ENCODE assay signal across 8 mouse cellular contexts in genomic region chr4:129671491-129672082, GRCm38 (mm10). TPM values are rescaled to one million over a fixed set of nuclear protein-coding genes. Genes with fewer than 3 reads are reported as not detected.
DNase-seq lines count a peak whose midpoint lies in the region; ATAC-seq and TF ChIP-seq lines count a peak whose summit lies in the region.

No protein-coding gene starts in this region.

- no peaks in the 10 kb centered on the region for H3K27me3 ChIP-seq in lung, postnatal 0 days (replicated peaks; ENCODE audit: insufficient read depth, low read length)

- H3K27ac ChIP-seq in bone marrow, adult 2 months (ENCODE audit: control insufficient read depth, insufficient read depth, low read depth, low read length, poor library complexity) = peak overlapping the region; percentile 95
- peak overlapping the region; percentile 90 for H3K27ac ChIP-seq in embryonic fibroblast, embryonic 13.5 days (ENCODE audit: insufficient read depth, low read length)
- H3K27ac ChIP-seq in lung, postnatal 0 days (ENCODE audit: low read length) = peak overlapping the region; percentile 95
- H3K27ac ChIP-seq in olfactory bulb, adult 2 months (ENCODE audit: insufficient read depth, low read depth, low read length) = no peak overlapping the region

- DNase-seq in frontal cortex, postnatal 14 days (ENCODE audit: low spot score in 2 of 2) = no peak
- DNase-seq in heart, postnatal 10 days = peak; percentile 63 to 73
- DNase-seq in kidney, postnatal 25 days = peak; percentile 72 to 77
- peak; percentile 72 for DNase-seq in lung, postnatal 0 days (ENCODE audit: low spot score)

- ATAC-seq in frontal cortex, adult (ENCODE audit: low TSS enrichment) = 0 out of 2 replicates have a peak, but pooled peaks have one; percentile 38
- peak; percentile 56 for ATAC-seq in lung, postnatal 0 days

- intact Hi-C loops in heart, postnatal 10 days (cut with DNase I) = no loop called here

- H3K9me3 ChIP-seq in lung, postnatal 0 days (ENCODE audit: low read length) = no peaks in the 10 kb centered on the region

- peak overlapping the region; percentile 88 for H3K9ac ChIP-seq in lung, postnatal 0 days (replicated peaks; ENCODE audit: low read depth)

- TF ChIP-seq EP300 in lung, postnatal 0 days (IDR thresholded peaks at IDR 0.05) = no peak

- no peak for TF ChIP-seq POLR2A in bone marrow, adult 2 months (IDR thresholded peaks at IDR 0.05; ENCODE audit: borderline replicate concordance, control insufficient read depth, low read depth, low read length)
- 0 out of 2 replicates have a peak, but pooled peaks have one; percentile 13 for TF ChIP-seq POLR2A in embryonic fibroblast, embryonic 13.5 days (IDR thresholded peaks at IDR 0.05; ENCODE audit: low read depth, low read length)
- no peak for TF ChIP-seq POLR2A in olfactory bulb, adult 2 months (IDR thresholded peaks at IDR 0.05; ENCODE audit: insufficient read depth, low read depth, low read length)

- H3K36me3 ChIP-seq in lung, postnatal 0 days (ENCODE audit: insufficient read depth, low read length) = 0 out of 2 replicates have a peak, but pooled peaks cover 3% of the 10 kb centered on the region

- peak overlapping the region; percentile 75 for H3K4me2 ChIP-seq in lung, postnatal 0 days (replicated peaks; ENCODE audit: low read depth, low read length)

- no peaks in the 10 kb centered on the region for H3K4me1 ChIP-seq in bone marrow, adult 2 months (ENCODE audit: control insufficient read depth, insufficient read depth, low read length)
- peaks cover 7% of the 10 kb centered on the region for H3K4me1 ChIP-seq in embryonic fibroblast, embryonic 13.5 days (ENCODE audit: control insufficient read depth, insufficient read depth, low read length)
- H3K4me1 ChIP-seq in lung, postnatal 0 days (ENCODE audit: insufficient read depth, low read depth, low read length) = peaks cover 3% of the 10 kb centered on the region; the same call in 1 of the 2 replicates
- no peaks in the 10 kb centered on the region for H3K4me1 ChIP-seq in olfactory bulb, adult 2 months (ENCODE audit: control insufficient read depth, insufficient read depth, low read length)

- H3K4me3 ChIP-seq in bone marrow, adult 2 months (replicated peaks; ENCODE audit: control insufficient read depth, low read depth, low read length) = peak overlapping the region; percentile 90
- H3K4me3 ChIP-seq in embryonic fibroblast, embryonic 13.5 days (ENCODE audit: insufficient read depth, low read length) = peak overlapping the region; percentile 87
- peak overlapping the region; percentile 72 for H3K4me3 ChIP-seq in lung, postnatal 0 days (ENCODE audit: low read depth, low read length)
- peak overlapping the region; percentile 63 for H3K4me3 ChIP-seq in olfactory bulb, adult 2 months (ENCODE audit: insufficient read depth, low read depth, low read length)

- 4% methylated on average over 12 of the region's 12 CpGs for WGBS in bone marrow, adult 2 months
- WGBS in lung, postnatal 0 days = 7% methylated on average over 12 of the region's 12 CpGs
- 3% methylated on average over 12 of the region's 12 CpGs for WGBS in olfactory bulb, adult 2 months

- peak; percentile 62 for TF ChIP-seq CTCF in bone marrow, adult 2 months (IDR thresholded peaks at IDR 0.05; ENCODE audit: control insufficient read depth, insufficient read depth, low read length)
- no peak for TF ChIP-seq CTCF in embryonic fibroblast, embryonic 13.5 days (IDR thresholded peaks at IDR 0.05; ENCODE audit: borderline replicate concordance, insufficient read depth, low read length)
- peak; percentile 80 for TF ChIP-seq CTCF in lung, postnatal 0 days (IDR thresholded peaks at IDR 0.05)
- TF ChIP-seq CTCF in olfactory bulb, adult 2 months (IDR thresholded peaks at IDR 0.05; ENCODE audit: insufficient read depth, low read depth, low read length) = no peak

RNA-seq across cellular contexts. Expression of gene Kpna6, which starts 1.0 kb away (rescaled TPM):
- polyA plus RNA-seq in bone marrow, adult 2 months (2011; ENCODE audit: insufficient read depth, insufficient read length, low replicate concordance, missing spikeins) = 8.6 and 19.2 TPM in 2 replicates
- 80.7 and 84.3 TPM in 2 replicates for polyA plus RNA-seq in embryonic fibroblast, embryonic 13.5 days (2011; ENCODE audit: insufficient read length, low read depth, missing spikeins)
- 10 to 100 TPM; 73.5 to 75.9 TPM for total RNA-seq in heart, postnatal 10 days (2021)
- 5.9 and 6.6 TPM in 2 replicates for polyA plus RNA-seq in lung, postnatal 0 days (2015; fragmentation: Nextera tagmentation; extraction: Ambion mirVana)
- not detected in 2 replicates for polyA plus RNA-seq in olfactory bulb, adult 2 months (2012; ENCODE audit: insufficient read depth, insufficient read length, low replicate concordance, missing spikeins)

RNA-seq across cellular contexts. Expression of gene Tmem39b, which starts 25.1 kb away (rescaled TPM):
- polyA plus RNA-seq in bone marrow, adult 2 months (2011; ENCODE audit: insufficient read depth, insufficient read length, low replicate concordance, missing spikeins) = 3.7 and 9.3 TPM in 2 replicates
- 15.4 and 19.1 TPM in 2 replicates for polyA plus RNA-seq in embryonic fibroblast, embryonic 13.5 days (2011; ENCODE audit: insufficient read length, low read depth, missing spikeins)
- 1 to 10 TPM; 4.6 to 6.2 TPM for total RNA-seq in heart, postnatal 10 days (2021)
- polyA plus RNA-seq in lung, postnatal 0 days (2015; fragmentation: Nextera tagmentation; extraction: Ambion mirVana) = 5.3 and 5.5 TPM in 2 replicates
- polyA plus RNA-seq in olfactory bulb, adult 2 months (2012; ENCODE audit: insufficient read depth, insufficient read length, low replicate concordance, missing spikeins) = not detected in 2 replicates

RNA-seq across cellular contexts. Expression of gene Txlna, which starts 30.7 kb away (rescaled TPM):
- 22.8 and 43.7 TPM in 2 replicates for polyA plus RNA-seq in bone marrow, adult 2 months (2011; ENCODE audit: insufficient read depth, insufficient read length, low replicate concordance, missing spikeins)
- polyA plus RNA-seq in embryonic fibroblast, embryonic 13.5 days (2011; ENCODE audit: insufficient read length, low read depth, missing spikeins) = 52.8 and 56.2 TPM in 2 replicates
- 10 to 100 TPM; 34.1 to 39.7 TPM for total RNA-seq in heart, postnatal 10 days (2021)
- 37.6 and 38.9 TPM in 2 replicates for polyA plus RNA-seq in lung, postnatal 0 days (2015; fragmentation: Nextera tagmentation; extraction: Ambion mirVana)
- polyA plus RNA-seq in olfactory bulb, adult 2 months (2012; ENCODE audit: insufficient read depth, insufficient read length, low replicate concordance, missing spikeins) = not detected in 2 replicates

RNA-seq across cellular contexts. Expression of gene Ccdc28b, which starts 47.8 kb away (rescaled TPM):
- 42.2 and 75.8 TPM in 2 replicates for polyA plus RNA-seq in bone marrow, adult 2 months (2011; ENCODE audit: insufficient read depth, insufficient read length, low replicate concordance, missing spikeins)
- polyA plus RNA-seq in embryonic fibroblast, embryonic 13.5 days (2011; ENCODE audit: insufficient read length, low read depth, missing spikeins) = 11.7 and 13.6 TPM in 2 replicates
- 10 to 100 TPM; 35.0 to 41.0 TPM for total RNA-seq in heart, postnatal 10 days (2021)
- 76.3 and 82.4 TPM in 2 replicates for polyA plus RNA-seq in lung, postnatal 0 days (2015; fragmentation: Nextera tagmentation; extraction: Ambion mirVana)
- polyA plus RNA-seq in olfactory bulb, adult 2 months (2012; ENCODE audit: insufficient read depth, insufficient read length, low replicate concordance, missing spikeins) = not detected in 2 replicates

RNA-seq across cellular contexts. Expression of gene Iqcc, which starts 52.7 kb away (rescaled TPM):
- polyA plus RNA-seq in bone marrow, adult 2 months (2011; ENCODE audit: insufficient read depth, insufficient read length, low replicate concordance, missing spikeins) = 11.1 and 11.6 TPM in 2 replicates
- 19.5 TPM in 2 replicates for polyA plus RNA-seq in embryonic fibroblast, embryonic 13.5 days (2011; ENCODE audit: insufficient read length, low read depth, missing spikeins)
- total RNA-seq in heart, postnatal 10 days (2021) = 10 to 100 TPM; 13.1 to 18.2 TPM
- polyA plus RNA-seq in lung, postnatal 0 days (2015; fragmentation: Nextera tagmentation; extraction: Ambion mirVana) = 26.6 and 27.8 TPM in 2 replicates
- polyA plus RNA-seq in olfactory bulb, adult 2 months (2012; ENCODE audit: insufficient read depth, insufficient read length, low replicate concordance, missing spikeins) = not detected in 2 replicates

Comparison
In these comparisons a context has a peak if more than half of its experiments do, and no peak if none do; other contexts are left out.
1. DNase-seq: peak in heart, postnatal 10 days (2 of 2), kidney, postnatal 25 days (2 of 2) and lung, postnatal 0 days (single experiment); none in frontal cortex, postnatal 14 days (0 of 2).
2. CTCF ChIP-seq: peak in bone marrow, adult 2 months (single experiment) and lung, postnatal 0 days (single experiment); none in embryonic fibroblast, embryonic 13.5 days (single experiment) and olfactory bulb, adult 2 months (single experiment).
3. Peak in every context shown above with its lines, with median percentiles within 50 percentile points of each other: H3K4me3 ChIP-seq.